Mouse (Mus musculus): ENCODE data around the gene Ror2. TPM values are rescaled to one million over a fixed set of nuclear protein-coding genes. Genes with fewer than 3 reads are reported as not detected.

The Ror2 gene
- polyA plus RNA-seq, 1 experiment from 2014 or later: 9.9 TPM

DNA sequence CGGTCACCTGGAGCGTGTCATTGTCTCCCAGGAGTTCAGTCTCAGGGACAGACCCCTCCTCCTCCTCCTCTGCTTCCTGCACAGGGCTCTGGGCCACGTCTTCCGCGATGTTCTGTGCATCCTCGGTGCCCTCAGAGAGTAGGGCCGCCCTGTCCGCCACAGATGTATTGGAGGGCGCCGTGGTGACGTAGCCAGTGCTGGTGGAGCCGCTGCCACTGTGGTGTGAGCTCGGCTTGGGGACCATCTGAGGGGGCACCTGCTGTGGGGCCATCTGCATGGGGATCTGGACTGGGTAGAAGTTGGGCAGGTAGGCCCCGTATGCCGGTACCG lies 175.7 kb downstream of the Ror2 start:
- no peaks in the 10 kb centered on the region for H3K27me3 ChIP-seq (ENCODE audit: insufficient read depth, low read length)

DNA sequence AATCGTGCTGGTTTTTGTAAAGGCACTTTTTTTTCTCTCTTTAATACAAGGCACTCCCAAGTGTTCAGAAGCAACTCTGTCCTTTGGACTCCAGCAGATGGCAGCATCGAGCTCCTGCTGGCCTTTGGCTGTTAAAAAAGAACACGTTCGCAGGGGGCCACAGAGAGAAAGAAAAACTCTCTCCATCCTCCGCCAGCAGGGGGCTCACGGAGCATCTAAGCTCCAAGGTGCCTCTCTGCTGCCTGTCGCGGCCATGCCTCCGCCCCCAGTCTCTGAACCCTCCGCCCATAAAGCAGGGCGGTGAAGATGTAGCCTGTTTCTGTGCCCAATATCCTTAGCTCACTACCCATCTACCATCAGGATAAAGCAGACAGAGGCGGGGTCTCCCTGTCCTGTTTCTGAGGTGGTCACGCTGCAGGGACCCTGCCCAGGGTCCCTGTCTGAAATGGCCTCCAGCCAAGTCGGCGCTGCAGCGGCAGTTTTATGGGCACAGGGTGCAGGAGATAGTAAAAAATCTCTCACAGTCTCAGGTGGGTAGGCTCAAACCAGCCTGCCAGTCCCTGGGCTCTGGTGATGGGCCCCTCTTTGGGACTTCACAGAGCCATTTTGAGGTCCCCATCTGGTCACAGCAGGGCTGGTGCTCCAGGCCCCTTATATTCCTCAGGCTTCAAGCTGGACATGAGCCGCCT lies 176.2 kb downstream of the Ror2 start:
- 20% methylated on average over 17 of the region's 17 CpGs for WGBS

More for the DNA sequence above, 175.7 kb downstream of the Ror2 start:
- Histone ChIP-seq H3K4me3 (ENCODE audit: low read length) (no peak overlapping the region), H3K9ac (replicated peaks; ENCODE audit: low read length) (no peak overlapping the region), H3K4me2 (replicated peaks; ENCODE audit: low read depth, low read length) (no peak overlapping the region), H3K4me1 (ENCODE audit: insufficient read depth, low read length) (peaks cover 4% of the 10 kb centered on the region; the same call in 1 of the 2 replicates), H3K36me3 (ENCODE audit: insufficient read depth, low read length) (peaks cover 9% of the 10 kb centered on the region; the same call in 1 of the 2 replicates), H3K9me3 (ENCODE audit: low read length) (no peaks in the 10 kb centered on the region), H3K27ac (ENCODE audit: low read length) (no peak overlapping the region)
- peak; percentile 46 for ATAC-seq (ENCODE audit: low FRiP score, low TSS enrichment)
- WGBS: 89% methylated on average over 16 of the region's 16 CpGs

DNA sequence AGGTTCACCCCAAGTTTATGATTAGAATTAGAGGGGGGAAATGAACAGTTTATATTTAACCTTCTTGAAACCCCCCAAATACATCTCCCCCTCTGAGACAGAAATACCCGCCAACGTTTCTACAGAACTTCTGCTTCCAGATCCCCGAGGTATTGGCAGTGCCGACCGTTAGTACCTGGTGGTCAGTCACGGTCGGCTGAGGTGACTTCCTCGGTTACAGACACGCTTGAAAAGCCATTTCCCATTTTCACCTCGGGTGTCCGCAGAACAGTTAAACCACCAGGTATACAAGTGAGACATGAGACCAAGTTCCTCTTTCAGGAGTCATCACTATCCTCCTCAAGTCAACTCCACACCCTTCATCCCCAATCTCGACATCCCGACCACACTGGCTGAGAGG lies 179.2 kb downstream of the Ror2 start:
- 56% methylated on average over 13 of the region's 13 CpGs for WGBS
- Histone ChIP-seq H3K36me3 (ENCODE audit: insufficient read depth, low read length) (peaks cover 9% of the 10 kb centered on the region; the same call in 1 of the 2 replicates), H3K9ac (replicated peaks; ENCODE audit: low read length) (no peak overlapping the region), H3K4me3 (ENCODE audit: low read length) (no peak overlapping the region), H3K27ac (ENCODE audit: low read length) (no peak overlapping the region), H3K4me1 (ENCODE audit: insufficient read depth, low read length) (peaks cover 4% of the 10 kb centered on the region; the same call in 1 of the 2 replicates), H3K4me2 (replicated peaks; ENCODE audit: low read depth, low read length) (no peak overlapping the region), H3K27me3 (ENCODE audit: insufficient read depth, low read length) (no peaks in the 10 kb centered on the region), H3K9me3 (ENCODE audit: low read length) (no peaks in the 10 kb centered on the region)
- no peak for ATAC-seq (ENCODE audit: low FRiP score, low TSS enrichment)

More for the DNA sequence above, 176.2 kb downstream of the Ror2 start:
- H3K9ac ChIP-seq (replicated peaks; ENCODE audit: low read length): 0 out of 2 replicates have a peak overlapping the region, but pooled peaks have one; percentile 22
- no peak overlapping the region for H3K27ac ChIP-seq (ENCODE audit: low read length)
- peak overlapping the region; percentile 52 for H3K4me2 ChIP-seq (replicated peaks; ENCODE audit: low read depth, low read length)
- H3K4me1 ChIP-seq (ENCODE audit: insufficient read depth, low read length): peaks cover 4% of the 10 kb centered on the region; the same call in 1 of the 2 replicates
- H3K36me3 ChIP-seq (ENCODE audit: insufficient read depth, low read length): peaks cover 9% of the 10 kb centered on the region; the same call in 1 of the 2 replicates
- no peaks in the 10 kb centered on the region for H3K27me3 ChIP-seq (ENCODE audit: insufficient read depth, low read length)
- peak; percentile 82 for ATAC-seq (ENCODE audit: low FRiP score, low TSS enrichment)
- H3K4me3 ChIP-seq (ENCODE audit: low read length): peak overlapping the region; percentile 16; the same call in 1 of the 2 replicates
- H3K9me3 ChIP-seq (ENCODE audit: low read length): no peaks in the 10 kb centered on the region

DNA sequence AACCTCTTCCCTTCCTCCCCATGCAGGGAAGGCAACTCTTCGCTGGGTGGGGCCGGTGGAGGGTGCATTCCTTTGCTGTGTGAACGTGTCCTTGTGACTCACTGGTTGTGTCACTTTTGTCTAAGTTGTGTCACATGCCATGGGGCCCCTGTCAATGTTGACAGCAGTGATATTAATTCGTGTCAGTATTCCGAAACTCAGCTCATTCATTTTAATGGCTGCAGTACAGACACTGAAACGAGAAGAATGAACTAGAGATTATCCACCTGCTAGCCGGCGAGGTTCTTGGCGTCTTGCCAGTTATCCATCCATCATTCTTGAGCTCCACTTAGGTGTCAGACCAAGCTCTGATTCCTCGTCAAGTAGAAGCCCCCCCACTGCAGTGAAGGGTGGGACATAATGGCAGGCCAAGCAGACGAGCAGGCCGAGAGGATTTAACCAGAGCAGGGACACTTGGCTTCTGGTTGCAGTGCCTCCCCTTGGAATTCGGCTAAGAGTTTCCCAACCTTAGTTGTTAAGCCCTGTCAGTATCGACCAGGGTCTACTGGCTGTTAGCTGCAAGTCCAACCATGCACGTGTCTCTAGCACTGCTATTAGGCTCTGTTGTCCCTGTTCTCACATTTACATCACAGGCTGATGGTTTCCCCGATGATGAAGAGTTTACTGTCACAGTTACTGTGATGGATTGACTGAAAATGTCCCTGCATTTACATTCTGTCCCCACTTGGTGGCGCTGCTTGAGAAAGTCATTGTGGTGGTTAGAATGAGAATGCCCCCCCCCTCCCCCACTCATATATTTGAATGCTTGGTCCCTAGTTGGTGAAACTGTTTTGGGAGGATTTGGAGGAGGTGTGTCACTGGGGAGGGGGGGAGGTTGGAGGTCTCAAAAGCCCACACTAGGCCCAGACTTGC lies 185.9 kb downstream of the Ror2 start:
- Histone ChIP-seq H3K4me2 (replicated peaks; ENCODE audit: low read depth, low read length) (no peak overlapping the region), H3K9me3 (ENCODE audit: low read length) (no peaks in the 10 kb centered on the region), H3K27ac (ENCODE audit: low read length) (no peak overlapping the region), H3K4me3 (ENCODE audit: low read length) (no peak overlapping the region), H3K27me3 (ENCODE audit: insufficient read depth, low read length) (no peaks in the 10 kb centered on the region; the same call in 1 of the 2 replicates), H3K9ac (replicated peaks; ENCODE audit: low read length) (no peak overlapping the region), H3K36me3 (ENCODE audit: insufficient read depth, low read length) (no peaks in the 10 kb centered on the region), H3K4me1 (ENCODE audit: insufficient read depth, low read length) (peaks cover 6% of the 10 kb centered on the region; the same call in 1 of the 2 replicates)
- no peak for ATAC-seq (ENCODE audit: low FRiP score, low TSS enrichment)
- 37% methylated on average over 17 of the region's 17 CpGs for WGBS

DNA sequence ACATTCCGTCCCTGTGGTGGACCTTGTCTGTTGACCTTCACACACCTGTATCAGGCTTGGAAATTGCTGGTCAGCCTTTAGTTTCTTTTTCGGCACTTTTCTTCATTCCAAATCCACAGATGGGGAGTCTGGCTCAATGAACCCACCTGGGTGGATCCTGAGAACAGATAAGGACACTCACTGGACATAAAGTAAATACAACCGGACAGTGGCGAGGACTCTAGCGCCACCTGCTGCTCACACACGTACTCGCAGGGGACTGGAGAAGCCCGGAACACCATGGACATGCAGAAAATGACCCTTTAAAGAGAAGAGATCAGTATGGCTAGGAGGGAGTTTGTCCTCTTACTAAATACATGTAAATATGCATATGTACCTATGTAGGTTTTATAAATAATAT lies 189.3 kb downstream of the Ror2 start:
- no peak for ATAC-seq (ENCODE audit: low FRiP score, low TSS enrichment)
- Histone ChIP-seq H3K27ac (ENCODE audit: low read length) (no peak overlapping the region), H3K9me3 (ENCODE audit: low read length) (no peaks in the 10 kb centered on the region), H3K4me1 (ENCODE audit: insufficient read depth, low read length) (peaks cover 6% of the 10 kb centered on the region; the same call in 1 of the 2 replicates), H3K4me2 (replicated peaks; ENCODE audit: low read depth, low read length) (no peak overlapping the region), H3K36me3 (ENCODE audit: insufficient read depth, low read length) (no peaks in the 10 kb centered on the region), H3K9ac (replicated peaks; ENCODE audit: low read length) (no peak overlapping the region), H3K4me3 (ENCODE audit: low read length) (no peak overlapping the region), H3K27me3 (ENCODE audit: insufficient read depth, low read length) (no peaks in the 10 kb centered on the region; the same call in 1 of the 2 replicates)
- 16% methylated on average over 8 of the region's 8 CpGs for WGBS

DNA sequence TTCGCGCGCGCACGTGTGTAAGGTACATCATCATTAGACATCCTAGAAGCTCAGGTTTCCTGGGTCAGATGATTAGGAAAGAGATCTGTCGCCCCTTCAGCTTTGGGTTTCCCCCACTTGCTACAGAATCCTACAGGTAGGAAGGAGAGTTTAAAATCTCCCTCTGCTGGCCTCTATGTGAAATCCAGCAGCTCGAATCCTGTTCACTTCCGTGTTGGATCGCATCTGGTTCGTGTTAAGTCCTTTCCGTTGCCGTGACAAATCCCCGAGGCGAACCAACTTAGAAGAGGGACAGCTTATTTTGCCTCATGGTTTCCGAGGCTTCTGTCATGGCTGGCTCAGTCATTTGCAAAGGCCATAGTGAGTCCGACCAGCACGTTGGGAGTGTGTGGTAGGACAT lies 190.7 kb downstream of the Ror2 start:
- 73% methylated on average over 17 of the region's 17 CpGs for WGBS
- Histone ChIP-seq H3K9ac (replicated peaks; ENCODE audit: low read length) (no peak overlapping the region), H3K27ac (ENCODE audit: low read length) (no peak overlapping the region), H3K4me1 (ENCODE audit: insufficient read depth, low read length) (peaks cover 6% of the 10 kb centered on the region; the same call in 1 of the 2 replicates), H3K4me2 (replicated peaks; ENCODE audit: low read depth, low read length) (no peak overlapping the region), H3K27me3 (ENCODE audit: insufficient read depth, low read length) (no peaks in the 10 kb centered on the region; the same call in 1 of the 2 replicates), H3K36me3 (ENCODE audit: insufficient read depth, low read length) (no peaks in the 10 kb centered on the region), H3K9me3 (ENCODE audit: low read length) (no peaks in the 10 kb centered on the region), H3K4me3 (ENCODE audit: low read length) (no peak overlapping the region)
- no peak for ATAC-seq (ENCODE audit: low FRiP score, low TSS enrichment)

DNA sequence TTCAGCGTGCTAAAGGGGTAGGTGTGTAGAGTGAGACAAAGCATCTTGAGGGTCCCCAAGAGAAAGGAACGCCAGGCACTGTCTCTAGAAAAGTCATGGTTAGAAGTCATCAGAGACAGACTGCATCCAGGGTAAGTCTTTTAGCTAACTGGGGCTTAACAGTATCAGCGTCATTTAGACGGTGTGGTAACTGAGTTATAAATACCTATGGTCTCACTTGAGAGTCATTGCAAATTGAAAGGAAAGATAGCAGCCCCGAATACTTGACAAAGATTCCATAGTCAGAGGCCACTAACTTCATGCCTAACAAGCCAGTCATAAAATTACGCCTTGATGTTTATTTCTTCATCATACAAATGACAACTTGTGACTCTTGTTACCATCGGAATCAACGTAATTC lies 191.3 kb downstream of the Ror2 start:
- Histone ChIP-seq H3K27ac (ENCODE audit: low read length) (no peak overlapping the region), H3K9ac (replicated peaks; ENCODE audit: low read length) (no peak overlapping the region), H3K4me2 (replicated peaks; ENCODE audit: low read depth, low read length) (no peak overlapping the region), H3K27me3 (ENCODE audit: insufficient read depth, low read length) (no peaks in the 10 kb centered on the region; the same call in 1 of the 2 replicates), H3K9me3 (ENCODE audit: low read length) (no peaks in the 10 kb centered on the region), H3K4me1 (ENCODE audit: insufficient read depth, low read length) (peaks cover 1% of the 10 kb centered on the region; the same call in 1 of the 2 replicates), H3K36me3 (ENCODE audit: insufficient read depth, low read length) (no peaks in the 10 kb centered on the region), H3K4me3 (ENCODE audit: low read length) (no peak overlapping the region)
- no peak for ATAC-seq (ENCODE audit: low FRiP score, low TSS enrichment)
- 79% methylated on average over 8 of the region's 8 CpGs for WGBS

DNA sequence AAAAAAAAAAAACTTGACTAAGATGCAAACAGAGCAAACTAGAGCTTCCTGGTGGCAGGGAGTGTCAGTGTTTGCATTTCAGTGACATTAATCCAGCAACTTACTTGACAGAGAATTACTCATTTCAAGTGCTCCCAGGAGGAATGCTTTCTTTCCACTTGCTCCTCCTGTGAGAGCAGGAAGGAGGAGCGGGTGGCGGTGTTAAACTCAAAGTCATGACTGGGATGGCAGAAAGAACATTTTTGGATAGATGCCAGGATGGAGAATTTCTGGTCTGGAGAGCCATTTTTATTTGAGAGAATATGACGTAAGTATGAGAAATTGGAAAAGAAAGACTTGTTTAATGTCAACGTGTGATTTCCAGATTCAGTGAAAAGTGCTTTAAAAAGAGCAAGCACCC lies 192.5 kb downstream of the Ror2 start:
- 45% methylated on average over 4 of the region's 4 CpGs for WGBS

DNA sequence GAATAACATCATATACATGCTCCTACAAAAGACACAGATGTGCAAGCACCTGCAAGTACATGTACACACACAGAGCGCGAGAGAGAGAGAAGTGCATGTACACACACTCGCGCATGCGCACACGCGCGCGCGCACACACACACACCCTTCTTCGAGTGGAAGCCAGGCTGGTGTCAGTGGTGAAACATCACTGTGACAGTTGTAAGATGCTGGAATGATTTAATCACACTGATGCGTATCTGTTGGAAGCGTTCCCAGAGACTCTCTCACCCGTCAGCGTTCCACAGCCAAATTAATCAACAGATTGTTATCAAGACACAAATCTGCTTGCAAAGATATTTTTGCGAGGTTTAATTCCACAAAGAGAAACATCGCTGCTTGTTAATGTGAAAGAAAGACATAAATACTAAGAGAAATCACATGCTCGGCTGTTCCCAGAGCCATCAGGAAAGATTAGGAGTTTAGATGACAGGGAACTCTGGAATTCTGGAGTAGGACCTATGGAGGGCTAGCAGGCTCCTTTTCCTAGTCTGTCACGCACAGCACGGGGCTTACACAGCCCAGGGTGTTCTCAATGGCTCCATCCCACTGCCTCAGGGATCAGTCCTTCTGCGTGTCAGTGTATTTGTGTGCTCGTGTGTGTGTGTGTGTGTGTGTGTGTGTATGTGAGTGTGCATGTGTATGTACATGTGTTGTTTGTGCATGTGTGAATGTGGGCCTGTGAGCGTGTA lies 199.2 kb downstream of the Ror2 start:
- H3K9ac ChIP-seq (replicated peaks; ENCODE audit: low read length): no peak overlapping the region
- H3K4me3 ChIP-seq (ENCODE audit: low read length): no peak overlapping the region
- 67% methylated on average over 23 of the region's 23 CpGs for WGBS
- ATAC-seq (ENCODE audit: low FRiP score, low TSS enrichment): no peak
- no peaks in the 10 kb centered on the region for H3K9me3 ChIP-seq (ENCODE audit: low read length)
- no peak overlapping the region for H3K27ac ChIP-seq (ENCODE audit: low read length)
- no peaks in the 10 kb centered on the region for H3K36me3 ChIP-seq (ENCODE audit: insufficient read depth, low read length)
- no peak overlapping the region for H3K4me2 ChIP-seq (replicated peaks; ENCODE audit: low read depth, low read length)
- no peaks in the 10 kb centered on the region for H3K4me1 ChIP-seq (ENCODE audit: insufficient read depth, low read length)
- H3K27me3 ChIP-seq (ENCODE audit: insufficient read depth, low read length): no peaks in the 10 kb centered on the region

More for the DNA sequence above, 192.5 kb downstream of the Ror2 start:
- H3K4me1 ChIP-seq (ENCODE audit: insufficient read depth, low read length): no peaks in the 10 kb centered on the region
- no peak overlapping the region for H3K9ac ChIP-seq (replicated peaks; ENCODE audit: low read length)
- no peaks in the 10 kb centered on the region; the same call in 1 of the 2 replicates for H3K27me3 ChIP-seq (ENCODE audit: insufficient read depth, low read length)
- no peak overlapping the region for H3K4me3 ChIP-seq (ENCODE audit: low read length)
- H3K4me2 ChIP-seq (replicated peaks; ENCODE audit: low read depth, low read length): no peak overlapping the region
- ATAC-seq (ENCODE audit: low FRiP score, low TSS enrichment): no peak
- no peaks in the 10 kb centered on the region for H3K36me3 ChIP-seq (ENCODE audit: insufficient read depth, low read length)
- H3K9me3 ChIP-seq (ENCODE audit: low read length): no peaks in the 10 kb centered on the region
- no peak overlapping the region for H3K27ac ChIP-seq (ENCODE audit: low read length)
